Mouse (Mus musculus) brain, embryonic 18.5 days (tissue): ENCODE measurements around the gene Ccdc96.

Experiments used
- DNase-seq: peaks from one replicate; pipeline ENCODE4 v3.0.0-alpha.2; 2012; ENCODE audit warnings: low read depth, low spot score

Ccdc96 gene

DNA sequence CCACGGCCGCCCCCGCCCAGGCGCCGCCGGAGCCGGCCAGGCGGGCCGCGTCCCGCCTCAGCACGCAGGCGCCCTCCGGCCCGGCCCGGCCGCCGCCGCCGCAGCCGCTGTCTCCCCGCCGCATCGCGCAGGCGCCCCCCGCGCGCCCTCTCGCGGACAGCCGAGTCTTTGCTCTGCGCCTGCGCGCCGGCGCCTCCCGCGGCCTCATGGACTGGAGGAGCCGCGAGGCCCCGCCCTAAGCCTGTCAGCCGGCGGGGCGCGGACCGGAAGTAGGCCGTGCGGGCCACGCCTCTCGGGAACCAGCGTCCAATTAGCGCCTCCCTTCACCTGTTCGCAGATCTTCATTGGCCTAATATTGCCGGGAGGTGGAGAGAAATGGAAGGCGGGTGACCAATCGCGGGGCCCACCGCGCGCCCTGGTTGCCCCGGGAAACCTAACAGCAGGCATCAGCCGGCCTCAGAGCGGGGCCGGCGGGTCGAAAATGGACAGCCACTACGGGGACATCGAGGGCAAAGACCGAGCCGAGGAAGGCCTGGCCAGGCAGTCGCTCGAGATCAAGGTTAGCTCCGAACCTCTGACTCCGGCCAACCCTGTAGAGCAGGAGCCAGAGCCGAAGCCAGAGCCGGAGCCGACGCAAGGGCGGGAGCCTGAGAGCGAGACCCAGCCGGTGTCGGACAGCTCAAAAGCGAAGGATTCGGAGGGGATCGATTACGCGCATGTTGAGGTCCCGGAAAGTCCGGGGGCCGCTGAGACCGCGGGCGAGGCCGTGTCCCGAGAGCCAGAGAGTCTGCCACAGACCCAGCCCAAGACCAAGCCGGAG is at the start of gene Ccdc96, which contains the start of gene Tada2b:
Gene Ccdc96 (plus strand): TSS at position 418 of the 820 bp plus-strand sequence.
Gene Tada2b (minus strand): TSS at position 115 of the 820 bp plus-strand sequence.
- DNase-seq = peak; percentile 97

DNA sequence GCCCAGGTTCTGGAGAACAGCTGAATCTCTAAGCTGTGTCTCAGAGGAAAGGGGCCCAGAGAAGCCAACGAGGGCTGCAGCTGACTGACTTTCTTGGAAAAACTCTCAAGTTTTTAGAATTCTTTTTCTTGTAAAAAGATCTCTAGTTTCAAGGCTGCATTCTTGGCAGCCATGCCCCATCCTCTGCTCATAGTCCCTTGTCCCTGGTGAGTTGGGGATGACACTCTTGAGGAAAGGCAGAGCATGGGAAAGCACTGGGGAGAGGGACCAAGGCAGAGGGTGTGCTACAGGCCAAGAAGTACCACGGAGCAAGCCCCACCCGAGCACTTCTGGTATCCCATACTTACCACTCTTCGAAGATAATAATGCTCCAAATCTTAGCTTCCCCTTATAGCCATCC is 47.5 kb upstream of the Ccdc96 start:
- DNase-seq = no peak

DNA sequence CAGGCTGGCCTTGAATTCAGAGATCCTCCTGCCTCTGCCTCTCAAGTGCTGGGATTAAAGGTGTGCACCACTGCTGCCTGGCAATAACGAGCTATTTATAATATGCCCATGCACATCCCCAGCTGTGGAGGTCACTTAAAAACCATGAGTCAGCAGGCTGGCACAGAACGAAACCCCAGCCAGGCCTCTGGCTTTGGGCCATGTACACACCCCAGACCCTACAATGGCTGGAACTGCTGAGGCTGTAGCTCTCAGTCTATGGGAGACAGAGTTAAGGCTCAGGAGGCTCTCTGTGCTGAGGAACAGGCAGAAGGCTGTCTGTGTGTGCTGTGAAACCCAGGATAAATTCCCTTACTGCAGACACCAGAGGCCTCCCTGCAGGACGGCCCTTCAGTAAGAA is 43.6 kb upstream of the Ccdc96 start:
- DNase-seq = no peak

DNA sequence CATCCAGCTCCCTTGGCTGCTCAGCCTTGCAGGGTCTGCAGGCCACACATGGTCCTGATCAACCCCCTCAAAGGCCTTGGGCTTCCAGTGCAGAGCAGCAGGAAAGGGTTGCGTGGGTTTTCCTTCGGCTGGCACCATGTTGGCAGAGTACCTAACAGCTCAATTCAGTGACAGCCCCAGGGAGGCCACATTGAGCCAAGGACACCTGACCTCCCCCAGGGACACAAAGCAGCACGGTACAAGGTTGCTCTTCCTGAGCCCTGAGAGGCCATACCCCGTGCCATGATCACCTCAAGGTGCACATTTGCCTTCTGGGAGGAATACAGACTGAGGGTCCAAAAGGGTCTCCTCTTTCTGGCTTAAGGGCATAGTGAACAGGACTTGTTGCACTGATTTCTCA is 39.8 kb upstream of the Ccdc96 start:
- no peak for DNase-seq

DNA sequence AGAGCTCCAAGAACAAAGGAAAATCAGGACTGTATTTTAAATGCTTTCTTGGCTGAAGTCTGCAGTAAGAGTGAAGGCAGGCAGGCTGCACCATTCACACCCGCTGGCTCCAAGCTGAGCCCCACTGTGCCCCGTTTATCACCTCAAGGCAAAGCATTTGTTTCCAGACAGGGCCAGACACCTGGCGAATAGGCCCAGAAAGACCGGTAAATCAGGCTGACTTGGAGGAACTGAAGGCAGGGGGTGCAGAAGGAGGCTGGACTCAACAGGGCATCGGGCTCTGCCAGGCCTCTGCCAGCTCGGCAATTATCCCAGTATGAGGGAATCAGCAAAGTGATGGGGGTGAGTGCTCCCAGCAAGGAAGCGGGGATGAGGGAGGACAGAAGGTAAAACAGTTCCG is 39.4 kb upstream of the Ccdc96 start:
- no peak for DNase-seq

DNA sequence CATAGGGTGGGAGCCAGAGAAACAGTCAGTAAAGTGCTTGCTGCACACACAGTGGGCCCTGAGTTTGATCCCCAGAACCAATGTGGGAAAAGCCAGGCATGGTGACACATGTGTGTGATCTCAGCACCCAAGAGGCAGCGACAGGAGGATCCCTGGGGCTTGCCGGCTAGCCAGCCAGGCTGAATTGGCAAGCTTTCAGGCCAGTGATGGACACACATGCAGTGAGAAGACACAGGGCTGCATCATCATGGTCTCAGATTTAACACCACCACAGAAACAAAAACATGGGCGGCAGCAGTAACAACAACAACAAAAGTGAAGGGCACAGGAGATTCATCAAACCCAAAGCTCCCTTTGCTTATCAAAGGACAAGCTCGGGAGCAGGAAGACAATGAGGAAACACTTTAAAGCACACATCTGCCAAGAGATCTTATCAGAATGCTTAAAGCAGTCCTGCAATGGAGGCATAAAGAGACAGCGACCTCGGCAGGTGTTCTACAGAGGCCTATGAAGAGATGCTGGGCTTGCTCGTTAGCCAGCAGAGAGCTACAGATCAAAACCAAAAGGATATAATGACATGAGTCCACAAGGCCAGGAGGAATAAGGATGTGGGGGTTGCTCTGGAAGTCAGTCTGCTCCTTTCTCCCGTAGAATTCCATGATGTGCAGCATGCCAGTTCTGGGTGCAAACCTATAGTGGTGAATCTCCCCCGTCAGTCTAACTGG is 38.1 kb upstream of the Ccdc96 start:
- no peak for DNase-seq

DNA sequence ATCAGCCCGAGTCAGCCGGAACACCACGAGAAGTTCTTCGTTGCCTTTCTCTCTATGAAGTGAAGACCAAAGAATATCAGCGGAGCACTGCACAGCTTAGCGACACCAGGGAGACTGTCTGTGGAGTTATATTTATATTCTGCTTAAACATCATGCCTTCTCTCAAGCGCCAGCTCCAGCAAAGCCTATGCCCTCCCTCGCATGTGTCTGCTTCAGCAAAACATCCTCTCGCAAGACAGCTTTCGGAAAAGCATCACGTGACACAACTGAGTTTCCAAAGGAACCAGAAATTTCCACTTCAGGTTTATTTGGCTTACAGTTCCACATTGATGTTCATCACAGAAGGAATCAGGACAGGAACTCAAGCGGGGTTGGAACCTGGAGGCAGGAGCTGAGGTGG is 36.5 kb upstream of the Ccdc96 start:
- DNase-seq = no peak

DNA sequence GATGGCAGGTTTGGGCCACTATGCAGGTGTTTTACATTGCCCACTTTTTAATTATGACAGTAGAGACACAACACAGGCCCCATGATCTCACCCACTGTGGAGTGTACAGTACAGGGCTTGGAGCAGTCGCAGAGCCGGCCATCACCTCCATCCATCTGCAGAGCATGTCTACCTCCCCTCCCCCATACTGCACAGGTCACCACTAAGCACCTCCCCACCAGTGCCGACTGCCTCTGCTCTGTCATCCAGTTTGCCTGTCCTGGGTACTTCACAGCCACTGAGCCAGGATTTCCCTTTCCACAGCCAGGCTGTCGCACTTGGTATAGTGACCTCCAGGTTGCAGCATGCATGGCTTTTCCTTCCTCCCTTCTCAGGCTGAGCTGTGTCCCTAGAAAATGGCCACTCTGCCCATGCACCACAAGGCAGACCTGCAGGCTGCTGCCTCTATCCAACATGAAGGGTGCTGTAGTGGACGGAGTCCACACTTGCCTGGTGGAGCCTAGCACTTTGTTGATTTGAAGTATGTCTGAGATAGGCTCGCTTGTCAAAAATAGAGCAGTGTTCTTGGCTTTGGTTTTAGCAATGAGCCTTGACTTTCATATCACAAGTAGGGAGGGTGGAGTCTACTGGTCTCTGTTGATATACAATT is 34.6 kb upstream of the Ccdc96 start:
- no peak for DNase-seq

DNA sequence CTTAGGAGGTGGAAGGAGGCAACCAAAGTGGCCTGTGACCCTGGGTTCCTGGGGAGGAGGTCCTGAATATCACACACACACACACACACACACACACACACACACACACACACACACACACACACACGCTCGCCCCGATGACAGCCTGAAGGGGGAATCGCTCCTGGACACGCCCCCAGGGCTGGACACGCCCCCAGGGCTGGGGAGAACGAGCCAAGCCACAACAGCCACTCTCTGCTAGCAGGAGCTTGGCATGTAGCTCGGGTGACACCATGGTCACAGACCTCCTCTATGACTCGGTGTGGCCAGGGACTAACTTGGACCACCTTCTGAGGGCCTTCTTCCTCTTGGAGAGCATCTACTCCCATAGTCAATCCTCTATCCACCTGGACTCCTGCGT is 33.3 kb upstream of the Ccdc96 start:
- DNase-seq = no peak

DNA sequence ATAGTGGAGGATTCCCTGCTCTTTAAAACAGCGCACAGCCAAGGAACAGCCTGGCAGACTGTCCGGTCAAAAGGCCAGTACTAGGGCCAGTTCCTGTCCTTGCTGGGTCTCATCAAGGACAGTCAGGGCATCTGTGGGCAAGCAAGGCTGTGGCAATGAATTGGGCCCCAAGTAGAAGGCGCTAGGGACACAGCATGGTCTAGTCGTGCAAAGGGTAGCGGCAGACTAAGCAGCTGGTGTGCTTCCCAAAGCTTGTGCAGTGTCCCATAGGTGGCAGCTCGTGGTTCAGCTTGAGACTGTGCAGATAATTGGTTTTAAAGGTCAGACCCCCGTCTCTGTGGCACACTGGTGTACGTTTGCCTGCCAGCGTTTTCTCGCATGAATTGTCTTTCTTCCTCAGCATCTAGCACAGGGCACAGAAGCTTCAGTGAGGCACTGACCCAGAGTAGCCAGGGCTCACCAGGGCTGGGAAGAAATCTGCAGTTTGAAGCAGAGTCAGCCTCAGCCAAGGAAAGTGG is 32.5 kb upstream of the Ccdc96 start:
- DNase-seq = no peak

DNA sequence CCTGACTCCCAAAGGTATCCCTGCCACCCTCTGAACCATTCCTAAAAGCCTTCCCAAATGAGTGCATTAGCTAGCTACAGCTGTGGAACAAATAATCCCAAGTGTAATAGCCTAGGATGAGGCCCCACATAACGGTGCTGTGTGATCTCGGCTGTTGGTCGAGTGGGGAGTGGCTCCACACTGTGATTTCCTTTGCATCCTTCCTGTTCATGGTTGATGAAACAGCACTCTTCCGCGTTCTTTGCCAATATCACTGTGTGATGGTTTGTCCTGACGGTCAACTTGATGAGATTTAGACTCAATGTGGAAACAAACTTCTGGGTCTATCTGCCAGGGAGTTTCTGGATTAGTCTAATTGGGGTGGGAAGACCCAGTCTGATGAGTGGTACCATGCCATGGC is 31.6 kb upstream of the Ccdc96 start:
- no peak for DNase-seq

DNA sequence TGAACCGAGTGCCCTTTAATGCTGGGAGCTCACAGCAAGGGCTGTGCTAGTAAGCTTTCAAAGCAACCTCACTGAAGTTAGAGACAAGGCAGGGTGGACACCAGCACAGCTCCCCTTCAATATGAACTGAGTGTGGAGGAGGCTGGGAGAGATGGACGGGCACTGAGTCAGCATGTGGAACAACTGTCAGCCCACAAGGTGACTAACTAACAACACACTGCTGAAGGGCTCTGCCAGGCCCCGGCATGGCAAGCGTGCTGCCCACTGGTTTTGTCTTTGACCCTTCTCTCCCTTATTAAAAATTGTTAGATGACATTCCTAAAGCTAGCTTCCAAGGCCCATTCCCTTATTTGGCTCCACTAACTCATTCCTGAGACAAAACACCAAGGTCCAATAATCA is 26.7 kb upstream of the Ccdc96 start:
- DNase-seq = no peak

DNA sequence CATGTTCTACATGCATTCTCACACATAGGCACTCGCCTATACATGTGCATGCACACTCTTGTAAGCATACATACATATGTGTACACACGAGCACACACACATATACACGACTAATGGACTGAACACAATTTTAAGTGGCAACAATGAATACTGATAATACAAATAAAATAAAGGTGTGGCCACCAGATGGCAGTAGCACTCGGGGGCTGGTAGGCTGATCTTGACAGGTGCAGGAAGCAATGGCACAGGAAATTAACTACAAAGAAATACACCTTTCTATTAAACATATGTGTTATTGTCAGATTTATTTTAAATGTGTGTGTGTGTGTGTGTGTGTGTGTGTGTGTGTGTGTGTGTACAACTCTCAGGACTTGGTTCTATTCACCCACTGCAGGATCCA is 25.5 kb upstream of the Ccdc96 start:
- DNase-seq = no peak

DNA sequence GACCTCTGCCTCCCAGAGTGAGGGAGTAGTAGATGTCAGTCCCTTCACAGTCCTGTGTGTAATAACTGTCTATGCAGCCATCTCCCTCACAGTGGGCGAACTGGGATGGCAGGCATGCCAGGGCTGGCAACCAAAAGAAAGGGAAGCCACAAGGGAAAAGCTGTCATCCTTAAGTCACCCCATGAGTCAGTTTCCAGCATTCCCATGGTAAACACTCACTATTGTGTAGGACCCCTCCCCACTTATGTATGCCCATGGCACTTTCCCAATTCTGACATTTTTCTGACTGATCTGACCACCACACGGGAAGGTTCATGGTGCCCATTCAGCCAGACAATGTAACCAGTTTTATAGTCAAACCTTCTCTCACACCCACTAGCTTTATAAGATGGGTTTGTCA is 23.7 kb upstream of the Ccdc96 start:
- no peak for DNase-seq

DNA sequence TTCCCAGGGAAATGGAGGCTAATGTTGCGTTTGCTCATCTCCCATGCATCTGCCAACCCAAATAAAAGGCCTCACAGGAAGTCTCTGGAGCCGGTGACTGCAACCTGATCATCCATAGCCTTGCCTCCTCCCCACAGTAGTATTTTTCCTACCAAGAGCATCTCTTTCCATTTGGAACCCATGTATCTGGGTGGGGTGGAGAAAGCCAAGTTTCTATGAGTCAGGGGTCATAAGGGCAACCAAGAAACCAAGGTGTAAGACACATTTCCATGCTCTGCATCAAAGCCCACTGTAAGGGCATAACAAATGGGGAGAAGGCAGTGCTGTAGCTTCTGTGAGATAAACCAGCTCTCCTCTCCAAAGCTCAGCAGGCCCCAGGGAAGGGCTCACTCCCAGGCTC is 23.2 kb upstream of the Ccdc96 start:
- no peak for DNase-seq

DNA sequence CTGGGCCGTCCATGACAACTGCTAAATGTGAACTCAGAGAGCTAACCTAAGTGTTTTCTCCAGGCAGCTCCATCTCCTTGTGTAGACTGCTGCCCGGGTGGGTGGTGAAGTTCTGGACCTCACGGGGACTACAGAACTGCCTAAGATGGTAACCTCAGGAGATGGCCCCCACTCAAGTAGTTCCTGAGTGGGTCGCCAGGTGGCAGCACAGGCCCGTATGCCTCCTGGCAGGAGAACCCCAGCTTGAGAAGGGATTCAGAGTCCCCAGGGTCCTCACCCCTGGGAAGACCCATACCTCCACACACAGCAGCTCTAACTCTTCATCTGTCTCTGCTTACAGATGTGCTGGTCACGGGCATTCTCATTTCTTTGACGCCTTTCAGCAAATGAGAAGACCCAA is 21.6 kb upstream of the Ccdc96 start:
- DNase-seq = no peak

DNA sequence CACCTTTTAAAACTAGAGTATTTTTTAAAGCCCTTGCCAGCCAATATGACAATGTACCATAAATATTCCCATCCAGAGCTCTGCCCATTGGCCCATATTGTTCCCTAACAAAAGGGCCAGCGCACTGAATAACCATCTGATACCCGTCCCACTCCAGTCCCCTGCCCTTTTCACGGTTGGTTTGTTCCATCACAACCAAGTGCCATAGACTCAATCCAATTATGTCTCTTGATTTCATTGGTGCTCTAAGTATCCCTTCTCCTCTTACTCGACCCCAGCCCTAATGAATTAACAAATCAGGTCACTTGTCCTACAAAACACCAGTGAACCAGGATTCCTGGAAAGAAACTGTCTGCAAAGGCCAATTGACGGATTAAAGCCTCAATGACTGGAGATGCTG is 21.0 kb upstream of the Ccdc96 start:
- DNase-seq = no peak

DNA sequence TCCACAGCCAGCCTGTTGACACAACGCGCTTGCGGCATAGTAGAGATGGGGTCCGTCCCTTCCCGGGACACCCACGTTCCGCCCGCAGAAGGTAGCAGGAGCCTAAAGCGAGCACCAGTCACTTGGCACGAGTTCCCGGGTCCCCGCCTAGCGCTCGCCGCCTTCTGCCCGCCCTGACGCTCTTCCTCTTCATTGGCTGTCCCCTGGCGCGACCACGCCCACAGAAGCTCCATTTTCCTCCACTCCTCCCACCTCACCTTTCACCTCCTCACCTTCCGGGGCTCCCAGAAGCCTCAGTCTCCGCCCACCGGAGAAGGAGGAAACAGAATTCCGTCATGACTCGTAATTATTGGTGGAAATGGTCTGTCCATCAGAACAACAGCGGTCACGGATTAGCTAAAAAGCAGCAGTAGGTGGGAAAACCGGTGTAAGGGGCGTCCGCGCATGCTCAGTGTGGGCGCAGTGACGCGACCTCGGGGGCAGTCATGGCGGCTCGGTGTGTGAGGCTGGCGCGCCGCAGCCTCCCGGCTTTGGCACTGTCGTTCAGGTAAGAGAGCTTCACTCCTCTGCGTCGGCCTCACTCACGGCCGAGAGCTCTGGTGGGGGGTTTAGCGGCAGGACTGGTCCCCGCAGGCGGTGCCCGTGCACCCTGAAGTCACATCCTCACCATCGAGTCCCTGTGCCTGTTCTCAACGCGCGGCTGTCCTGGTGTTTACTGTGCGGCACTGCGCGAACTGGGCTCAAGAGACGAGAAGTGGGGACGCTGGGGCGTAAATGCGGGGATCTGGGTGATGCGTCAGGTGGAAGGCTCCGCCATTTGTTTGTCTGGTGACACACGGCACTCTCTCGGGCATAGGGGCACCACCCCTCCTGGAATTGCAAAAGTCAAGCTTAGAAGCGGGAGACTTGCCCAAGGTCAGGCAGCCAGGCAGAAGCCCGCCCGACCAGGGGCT is 19.4 kb upstream of the Ccdc96 start, which contains the start of gene Grpel1:
Gene Grpel1 (plus strand): TSS at position 290 of the 953 bp plus-strand sequence.
- peak; percentile 100 for DNase-seq

DNA sequence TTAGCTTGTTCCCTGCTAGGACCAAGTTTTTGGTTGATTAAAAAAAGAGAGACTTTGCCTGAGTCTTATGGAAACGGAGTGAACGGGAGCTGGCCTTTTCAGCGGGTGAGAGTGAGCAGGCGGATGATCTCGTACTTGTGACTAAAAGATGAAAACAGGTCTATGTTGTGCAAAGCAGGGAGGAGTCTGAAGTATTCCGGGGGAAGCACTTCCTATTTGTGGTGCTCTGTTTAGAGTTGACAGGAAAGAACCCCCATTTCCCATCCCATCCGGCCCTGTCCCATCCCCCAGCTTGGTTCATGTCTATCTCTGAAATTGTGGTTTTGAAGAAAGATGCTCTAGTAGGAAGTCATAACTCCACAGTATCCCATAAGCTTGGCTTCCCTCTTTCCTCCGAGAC is 18.5 kb upstream of the Ccdc96 start:
- DNase-seq = no peak

DNA sequence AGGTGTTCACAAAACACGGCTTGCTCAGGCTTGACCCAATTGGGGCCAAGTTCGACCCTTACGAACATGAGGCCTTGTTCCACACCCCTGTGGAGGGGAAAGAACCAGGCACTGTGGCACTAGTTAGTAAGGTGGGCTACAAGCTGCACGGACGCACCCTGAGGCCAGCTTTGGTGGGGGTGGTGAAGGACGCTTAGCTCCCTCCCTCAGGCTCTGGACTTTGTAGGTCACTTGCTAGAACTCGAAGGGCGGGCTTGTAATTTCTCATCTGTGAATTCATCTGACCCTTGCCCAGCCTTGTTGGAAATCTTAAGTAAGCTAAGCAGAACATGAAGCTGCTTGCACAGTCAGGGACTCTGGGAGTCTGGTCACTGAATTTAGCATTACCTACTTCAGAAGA is 13.2 kb upstream of the Ccdc96 start:
- DNase-seq = no peak
